Mouse (Mus musculus) ES-Bruce4 (cell line): ENCODE data around the gene Zfp865. TPM values are rescaled to one million over a fixed set of nuclear protein-coding genes. Genes with fewer than 3 reads are reported as not detected.
A peak's percentile ranks its signal among the peaks of the same experiment; 100 is the strongest.

Experiments used
- H3K27ac ChIP-seq: 2 replicates; pipeline ENCODE4 v1.5.1; 2012; ENCODE audit warnings: low read length, inconsistent platforms; ENCODE audit not compliant: insufficient read depth
- H3K27me3 ChIP-seq: 2 replicates; pipeline ENCODE4 v1.6.1; 2012; ENCODE audit warnings: mild to moderate bottlenecking, low read length, inconsistent platforms; ENCODE audit not compliant: control insufficient read depth, poor library complexity, insufficient read depth, severe bottlenecking
- H3K36me3 ChIP-seq: 2 replicates; pipeline ENCODE4 v1.6.1; 2012; ENCODE audit warnings: inconsistent platforms, mild to moderate bottlenecking, low read length, moderate library complexity; ENCODE audit not compliant: control insufficient read depth, poor library complexity, insufficient read depth, severe bottlenecking
- H3K4me1 ChIP-seq: one replicate; pipeline ENCODE4 v1.8.1; 2011; ENCODE audit warnings: low read length; ENCODE audit not compliant: control insufficient read depth, insufficient read depth
- H3K4me3 ChIP-seq: 2 replicates; pipeline ENCODE4 v1.5.1; 2011; ENCODE audit warnings: low read depth, mild to moderate bottlenecking, low read length
- H3K9ac ChIP-seq: 2 replicates; pipeline ENCODE4 v1.6.1; 2012; ENCODE audit warnings: low read depth, mild to moderate bottlenecking, inconsistent platforms; ENCODE audit not compliant: poor library complexity, severe bottlenecking
- H3K9me3 ChIP-seq: replicated peaks from 2 replicates; pipeline ENCODE4 v1.6.1; 2012; ENCODE audit warnings: mild to moderate bottlenecking, low read length, inconsistent platforms; ENCODE audit not compliant: control insufficient read depth, poor library complexity, insufficient read depth, severe bottlenecking
- CTCF ChIP-seq: IDR thresholded peaks from one replicate; pipeline ENCODE4 v1.8.1; 2011; ENCODE audit warnings: low read depth, low read length
- EP300 ChIP-seq: IDR thresholded peaks from 2 replicates; pipeline ENCODE4 v1.6.1; 2011; ENCODE audit warnings: low read depth, low read length; ENCODE audit not compliant: insufficient read depth
- POLR2A ChIP-seq: IDR thresholded peaks from one replicate; pipeline ENCODE4 v1.8.1; 2011; ENCODE audit warnings: low read length; ENCODE audit not compliant: insufficient read depth
- polyA plus RNA-seq: library from polyadenylated mRNA; stranded (reverse); fragments of >200 nt; gene quantifications from 2 replicates; pipeline ENCODE4 v1.2.4, GENCODE M21; 2011; ENCODE audit warnings: low read depth; ENCODE audit not compliant: missing spikeins, insufficient read depth, insufficient read length

Zfp865 gene
- polyA plus RNA-seq, 1 experiment = 23.0 TPM

- Histone ChIP-seq H3K9ac (peak overlapping the region; percentile 72; the same call in 1 of the 2 replicates), H3K36me3 (no peaks in the 10 kb centered on the region), H3K4me3 (peak overlapping the region; percentile 68), H3K4me1 (peaks cover 7% of the 10 kb centered on the region), H3K9me3 (no peaks in the 10 kb centered on the region), H3K27me3 (no peaks in the 10 kb centered on the region), H3K27ac (no peak overlapping the region)
- TF ChIP-seq EP300 = no peak
- no peak for TF ChIP-seq CTCF
- TF ChIP-seq POLR2A = no peak
These were observed 37.2 kb downstream of the Zfp865 start for GRCm38 (mm10) chr7:5057381-5057780.

DNA sequence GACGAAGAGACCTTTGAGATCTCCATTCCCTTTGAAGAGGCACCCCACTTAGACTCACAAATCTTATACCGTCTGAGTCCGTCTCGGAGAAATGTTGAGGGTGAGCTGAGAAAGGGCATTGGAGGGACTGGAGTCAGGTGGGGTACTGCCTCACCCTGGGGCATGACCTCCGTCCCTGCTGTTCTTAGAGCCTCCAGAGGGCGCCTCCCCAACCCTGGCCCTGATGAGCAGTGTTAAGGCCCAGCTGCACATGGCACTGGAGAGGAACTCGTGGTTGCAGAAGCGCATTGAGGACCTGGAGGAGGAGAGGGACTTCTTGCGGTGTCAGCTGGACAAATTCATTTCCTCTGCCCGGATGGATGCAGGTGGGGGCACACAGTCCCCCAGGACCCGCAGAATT is 37.6 kb downstream of the Zfp865 start:
- peak; percentile 62 for TF ChIP-seq CTCF
- no peak for TF ChIP-seq POLR2A
- TF ChIP-seq EP300 = 0 out of 2 replicates have a peak, but pooled peaks have one; percentile 41
- Histone ChIP-seq H3K9me3 (no peaks in the 10 kb centered on the region), H3K4me3 (no peak overlapping the region), H3K9ac (no peak overlapping the region), H3K27me3 (no peaks in the 10 kb centered on the region), H3K36me3 (no peaks in the 10 kb centered on the region), H3K4me1 (peaks cover 6% of the 10 kb centered on the region), H3K27ac (no peak overlapping the region)

GRCm38 (mm10) chr7:5058631-5059030 is 38.5 kb downstream of the Zfp865 start:
- H3K9ac ChIP-seq = no peak overlapping the region
- no peaks in the 10 kb centered on the region for H3K9me3 ChIP-seq
- no peak overlapping the region for H3K27ac ChIP-seq
- H3K4me3 ChIP-seq = no peak overlapping the region
- peaks cover 6% of the 10 kb centered on the region for H3K4me1 ChIP-seq
- no peaks in the 10 kb centered on the region for H3K36me3 ChIP-seq
- TF ChIP-seq EP300 = no peak
- TF ChIP-seq CTCF = no peak
- TF ChIP-seq POLR2A = no peak
- no peaks in the 10 kb centered on the region for H3K27me3 ChIP-seq

DNA sequence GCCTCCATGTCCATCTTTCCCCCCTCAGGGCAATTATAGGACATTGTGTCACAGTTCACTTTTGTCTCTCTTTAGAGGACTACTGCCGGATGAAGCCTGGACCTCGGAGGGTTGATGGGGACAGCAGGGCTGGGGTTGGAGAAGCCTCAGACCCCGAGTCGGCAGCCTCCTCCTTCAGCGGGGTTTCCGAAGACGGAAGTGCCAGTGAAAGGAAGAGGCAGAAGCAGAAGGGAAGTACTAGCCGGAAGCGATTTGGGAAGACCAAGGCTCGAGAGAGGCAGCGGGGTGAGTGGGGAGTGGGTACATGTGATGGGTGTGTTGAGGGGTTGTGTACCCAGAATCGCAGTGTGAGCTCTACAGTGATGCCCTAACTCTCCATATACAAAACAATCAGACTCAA is 39.2 kb downstream of the Zfp865 start:
- no peaks in the 10 kb centered on the region for H3K36me3 ChIP-seq
- H3K9me3 ChIP-seq = no peaks in the 10 kb centered on the region
- peaks cover 6% of the 10 kb centered on the region for H3K4me1 ChIP-seq
- no peak overlapping the region for H3K9ac ChIP-seq
- H3K27me3 ChIP-seq = no peaks in the 10 kb centered on the region
- H3K27ac ChIP-seq = no peak overlapping the region
- no peak for TF ChIP-seq EP300
- no peak overlapping the region for H3K4me3 ChIP-seq

DNA sequence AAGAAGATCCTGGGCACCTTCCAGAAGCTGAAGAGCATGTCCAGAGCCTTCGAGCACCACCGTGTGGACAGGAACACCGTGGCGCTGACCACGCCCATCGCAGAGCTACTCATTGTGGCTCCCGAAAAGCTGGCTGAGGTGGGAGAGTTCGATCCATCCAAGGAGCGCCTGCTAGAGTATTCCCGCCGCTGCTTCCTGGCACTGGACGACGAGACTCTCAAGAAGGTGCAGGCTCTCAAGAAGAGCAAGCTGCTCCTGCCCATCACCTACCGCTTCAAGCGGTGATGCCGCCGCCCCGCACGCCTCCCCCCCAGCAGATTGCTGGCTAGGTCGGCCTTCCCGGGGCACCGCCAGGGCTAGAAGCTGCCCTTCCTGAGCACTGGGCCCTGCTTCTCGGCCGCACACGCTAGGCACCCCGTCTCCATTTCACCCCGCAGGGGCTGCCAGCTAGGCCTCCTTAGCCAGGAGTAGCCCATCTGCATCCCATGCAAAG is 40.1 kb downstream of the Zfp865 start:
- Histone ChIP-seq H3K9me3 (no peaks in the 10 kb centered on the region), H3K4me1 (peaks cover 6% of the 10 kb centered on the region), H3K9ac (peak overlapping the region; percentile 93), H3K36me3 (no peaks in the 10 kb centered on the region), H3K27ac (peak overlapping the region; percentile 95), H3K27me3 (no peaks in the 10 kb centered on the region), H3K4me3 (peak overlapping the region; percentile 87)
- TF ChIP-seq CTCF (peak; percentile 76), EP300 (no peak)

DNA sequence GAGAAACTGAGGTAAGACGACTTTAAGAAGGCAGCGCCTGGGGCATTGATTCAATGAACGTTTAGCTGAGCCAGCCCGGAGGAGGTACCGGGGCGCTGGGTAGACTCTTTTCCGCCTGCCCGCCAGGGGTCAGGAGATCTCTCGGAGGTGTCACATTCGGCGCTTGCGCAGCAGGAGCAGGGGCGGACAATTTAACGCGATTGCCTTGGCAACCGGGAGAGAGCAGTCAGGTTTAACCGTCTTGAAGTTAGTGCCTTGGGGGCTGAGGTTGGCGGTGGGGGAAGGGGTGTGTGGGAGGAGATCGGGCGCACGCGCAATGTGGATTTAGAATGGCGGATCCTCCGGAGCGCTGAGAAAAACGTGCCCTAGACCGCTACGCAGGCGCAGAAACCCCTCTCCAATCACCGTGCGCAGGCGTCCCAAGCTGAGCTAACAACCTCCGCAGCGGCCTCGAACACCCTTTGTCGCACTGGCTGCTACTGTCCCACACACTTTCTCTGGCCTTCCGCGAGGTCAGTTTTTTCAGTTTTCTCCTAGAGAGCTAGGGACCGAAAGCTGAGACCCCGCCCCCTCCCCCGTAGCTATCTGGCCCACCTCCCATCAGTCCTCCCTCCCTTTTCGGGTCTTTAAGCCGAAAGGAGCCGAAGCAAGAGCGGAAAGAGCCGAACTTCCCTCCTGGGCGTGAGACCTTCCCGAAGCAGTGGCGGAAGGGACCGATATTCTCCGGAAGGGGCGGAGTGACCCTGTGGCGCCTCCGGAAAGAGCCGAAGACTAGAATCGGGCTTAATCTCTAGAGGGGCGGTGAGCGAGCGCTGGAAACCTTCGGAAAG is 41.0 kb downstream of the Zfp865 start:
- TF ChIP-seq CTCF = peak; percentile 67
- peak; percentile 72; the same call in 1 of the 2 replicates for TF ChIP-seq EP300
- no peak for TF ChIP-seq POLR2A
- peak overlapping the region; percentile 93 for H3K9ac ChIP-seq

More for the DNA sequence above, 41.0 kb downstream of the Zfp865 start:
- H3K4me3 ChIP-seq = peak overlapping the region; percentile 87
- no peaks in the 10 kb centered on the region for H3K36me3 ChIP-seq
- no peaks in the 10 kb centered on the region for H3K27me3 ChIP-seq
- peaks cover 9% of the 10 kb centered on the region for H3K4me1 ChIP-seq
- H3K27ac ChIP-seq = peak overlapping the region; percentile 95
- H3K9me3 ChIP-seq = no peaks in the 10 kb centered on the region
